Mouse (Mus musculus) megakaryocyte, embryonic 14.5 days (primary cell): ENCODE results near the gene Olfr901. TPM values are rescaled to one million over a fixed set of nuclear protein-coding genes. Genes with fewer than 3 reads are reported as not detected.
"Not testable (repeated sequence)": the region's sequence is repeated elsewhere in the genome, so short reads cannot be mapped to it uniquely, and the experiment has no call there.

Experiments
- H3K27me3 ChIP-seq: replicated peaks from 2 replicates; pipeline ENCODE3; 2012; ENCODE audit warnings: inconsistent platforms
- H3K36me3 ChIP-seq: replicated peaks from 2 replicates; pipeline ENCODE3; 2012; ENCODE audit warnings: low read length, inconsistent platforms, mixed read lengths
- H3K4me1 ChIP-seq: 2 replicates; pipeline ENCODE4 v1.6.1; 2012; ENCODE audit warnings: inconsistent platforms
- H3K4me3 ChIP-seq: replicated peaks from 2 replicates; pipeline ENCODE3; 2012; ENCODE audit warnings: moderate library complexity, mild to moderate bottlenecking, inconsistent platforms
- H3K9me3 ChIP-seq: 2 replicates; pipeline ENCODE4 v1.6.1; 2012; ENCODE audit warnings: inconsistent platforms
- FLI1 ChIP-seq: IDR thresholded peaks from 2 replicates; pipeline ENCODE4 v1.6.1; 2012; ENCODE audit warnings: low read length, inconsistent platforms, mixed read lengths
- GATA1 ChIP-seq: IDR thresholded peaks from 3 replicates; pipeline ENCODE4 v1.6.1; 2012; ENCODE audit warnings: mixed read lengths, low read length, inconsistent platforms, borderline replicate concordance
- polyA plus RNA-seq: library from polyadenylated mRNA; stranded (reverse); fragments of >175 nt; gene quantifications from 2 replicates; pipeline ENCODE4 v1.2.3, GENCODE M21; 2012; ENCODE audit warnings: low replicate concordance; ENCODE audit not compliant: insufficient read depth

Olfr901 gene
- not detected in 2 replicates for polyA plus RNA-seq

DNA sequence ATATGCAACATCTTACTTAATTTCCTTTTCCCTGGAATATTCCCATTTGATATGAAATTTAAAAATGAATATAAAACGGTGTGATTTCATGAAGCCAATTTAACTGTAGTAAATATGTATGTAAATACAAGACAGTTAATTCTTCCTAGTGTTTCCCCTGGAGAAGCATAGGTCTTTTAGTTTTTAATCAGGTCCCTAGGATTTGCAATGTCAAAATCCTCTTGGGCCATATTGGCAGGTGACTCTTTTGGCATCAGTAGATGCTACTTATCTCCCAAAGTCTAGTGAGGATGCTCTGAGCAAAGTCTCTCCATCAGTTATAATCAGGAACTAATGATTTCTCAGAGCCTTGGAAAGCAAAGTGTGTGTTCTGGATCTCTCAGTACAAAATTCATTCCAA lies at the start of gene Olfr901:
Gene Olfr901, plus strand, starts transcription at position 301 of the 400 bp plus-strand sequence.
- TF ChIP-seq GATA1: no peak
- TF ChIP-seq FLI1: no peak
- no peaks in the 10 kb centered on the region for H3K36me3 ChIP-seq
- H3K4me1 ChIP-seq: no peaks in the 10 kb centered on the region
- no peak within 1 kb of the TSS for H3K4me3 ChIP-seq
- H3K9me3 ChIP-seq: 0 out of 2 replicates have a peak, but pooled peaks cover 3% of the 10 kb centered on the region
- no peaks in the 10 kb centered on the region for H3K27me3 ChIP-seq

DNA sequence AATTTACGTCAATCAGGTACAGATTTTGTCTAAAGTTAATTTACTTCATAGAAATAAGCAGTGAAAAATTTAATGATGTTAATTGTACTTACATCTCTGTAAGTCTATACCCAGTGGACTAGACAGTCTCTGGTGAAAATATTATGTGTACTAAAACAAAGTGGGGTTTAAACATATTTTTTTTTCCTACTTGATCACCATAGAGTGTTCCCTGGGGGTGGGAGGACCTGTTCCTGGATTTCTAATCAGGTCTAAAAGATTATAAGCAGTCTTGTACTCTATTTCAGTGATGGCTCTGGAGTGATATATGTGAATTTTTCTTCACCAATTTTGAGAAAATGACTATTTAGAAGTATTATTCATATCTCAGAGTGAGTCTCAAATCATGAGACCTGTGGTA lies 27.9 kb upstream of the Olfr901 start, which contains the start of gene Olfr147:
Gene Olfr147, plus strand, starts transcription at position 301 of the 400 bp plus-strand sequence.
- TF ChIP-seq FLI1 (no peak), GATA1 (no peak)
- no peaks in the 10 kb centered on the region for H3K9me3 ChIP-seq
- H3K4me3 ChIP-seq: no peak within 1 kb of the TSS
- H3K4me1 ChIP-seq: no peaks in the 10 kb centered on the region
- H3K27me3 ChIP-seq: no peaks in the 10 kb centered on the region
- H3K36me3 ChIP-seq: no peaks in the 10 kb centered on the region

DNA sequence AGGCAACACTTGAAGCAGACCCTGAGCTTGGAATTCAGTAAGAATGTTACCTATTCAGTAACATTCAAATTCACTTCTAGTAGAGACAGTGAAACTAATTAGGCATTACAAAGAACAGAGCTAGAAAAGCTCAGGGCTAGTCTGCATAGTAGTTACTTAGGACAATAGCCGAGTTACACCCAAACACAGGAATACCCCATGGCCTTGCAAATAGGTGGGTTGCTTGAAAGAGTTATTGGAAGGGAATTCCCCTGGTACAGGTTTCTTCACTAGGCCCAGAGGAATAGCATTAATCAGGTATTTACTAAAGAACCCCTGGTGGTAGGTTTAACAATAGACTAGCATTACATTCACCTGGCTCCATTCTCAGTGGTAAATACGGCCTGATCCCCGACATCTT lies 21.8 kb upstream of the Olfr901 start:
- H3K4me1 ChIP-seq, H3K27me3 ChIP-seq, H3K36me3 ChIP-seq, H3K4me3 ChIP-seq, H3K9me3 ChIP-seq: not testable (repeated sequence)

DNA sequence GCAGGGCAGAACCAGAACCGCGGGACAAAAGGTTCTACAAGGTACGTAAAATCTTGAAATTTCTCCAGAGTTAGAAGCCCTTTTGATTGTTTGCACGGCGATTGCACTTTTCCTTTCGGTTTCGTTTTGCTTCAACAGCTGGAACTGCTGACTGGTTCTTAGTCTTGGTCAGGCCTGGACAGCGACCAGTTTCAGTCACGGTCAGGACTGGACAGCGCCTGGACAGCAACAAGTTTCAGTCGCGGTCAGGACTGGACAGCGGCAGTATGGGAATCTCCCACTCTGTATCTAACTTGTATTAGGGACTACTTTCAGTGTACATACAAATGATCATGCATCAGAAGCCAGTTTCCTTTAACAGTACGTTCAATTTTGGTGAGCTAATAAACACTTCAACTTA lies 15.8 kb upstream of the Olfr901 start:
- H3K9me3 ChIP-seq, H3K27me3 ChIP-seq, H3K4me1 ChIP-seq, H3K36me3 ChIP-seq, H3K4me3 ChIP-seq: not testable (repeated sequence)

DNA sequence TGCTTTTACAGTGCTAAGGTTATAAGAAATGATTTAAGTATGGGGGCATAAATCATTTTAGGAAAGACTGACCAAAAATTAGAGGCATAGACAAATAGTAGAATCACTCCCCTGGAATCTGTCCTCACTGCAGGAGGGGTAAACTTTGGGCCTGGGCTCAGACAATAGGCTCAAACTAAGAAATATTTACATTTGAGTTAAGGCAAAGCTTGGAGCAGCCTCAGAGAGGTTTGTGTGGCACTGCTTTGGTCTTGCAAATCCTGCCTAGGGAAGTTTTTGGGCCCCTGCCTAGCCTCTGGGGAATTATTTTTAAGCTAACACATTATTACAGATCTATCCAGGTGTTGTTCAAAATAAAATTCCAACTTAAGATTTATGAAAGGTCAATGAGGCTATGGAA lies 5.5 kb upstream of the Olfr901 start:
- Histone ChIP-seq H3K36me3 (no peaks in the 10 kb centered on the region), H3K4me1 (no peaks in the 10 kb centered on the region), H3K4me3 (no peak overlapping the region), H3K9me3 (no peaks in the 10 kb centered on the region), H3K27me3 (no peaks in the 10 kb centered on the region)
- no peak for TF ChIP-seq FLI1
- no peak for TF ChIP-seq GATA1

DNA sequence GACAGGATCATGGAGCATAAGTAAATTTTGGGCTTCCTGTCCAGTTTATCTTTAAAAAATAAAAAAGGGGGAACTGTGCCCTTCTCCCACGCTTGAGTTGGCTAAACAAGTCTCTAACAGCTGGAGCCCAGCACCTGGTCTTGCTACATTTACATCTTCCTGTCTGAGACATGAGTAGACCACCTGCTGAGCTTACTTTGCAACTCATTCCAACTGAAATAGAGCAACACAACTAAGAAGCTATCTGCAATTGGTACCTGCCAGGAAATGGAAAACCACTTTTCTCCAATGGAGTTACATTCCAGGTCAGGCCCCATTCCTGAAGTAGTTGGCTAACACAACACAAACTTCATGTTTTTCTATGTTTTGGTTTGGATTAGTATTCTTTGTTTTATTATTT lies 2.2 kb upstream of the Olfr901 start:
- Histone ChIP-seq H3K36me3 (no peaks in the 10 kb centered on the region), H3K27me3 (no peaks in the 10 kb centered on the region), H3K9me3 (no peaks in the 10 kb centered on the region), H3K4me1 (no peaks in the 10 kb centered on the region), H3K4me3 (no peak overlapping the region)
- TF ChIP-seq GATA1: no peak
- TF ChIP-seq FLI1: no peak

DNA sequence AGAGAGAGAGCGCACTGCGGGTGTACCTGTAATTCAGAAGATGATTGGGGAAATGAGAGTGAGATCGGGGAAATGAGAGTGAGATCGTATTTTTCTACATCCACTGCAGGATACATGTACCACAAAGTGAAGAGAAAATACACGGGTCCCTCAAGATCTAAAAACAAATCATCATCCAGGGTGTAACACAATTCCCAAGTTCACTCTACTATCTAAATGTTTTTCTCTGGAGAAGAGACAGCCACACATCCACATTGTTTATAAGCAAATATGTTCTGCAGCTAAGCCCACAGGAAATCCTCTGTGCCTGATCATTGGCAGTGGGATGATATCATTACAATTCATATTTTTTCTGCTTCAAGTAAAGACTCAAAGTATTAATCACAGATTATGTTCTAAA lies 18.1 kb downstream of the Olfr901 start, which contains the start of gene Olfr902:
Gene Olfr902, plus strand, starts transcription at position 301 of the 400 bp plus-strand sequence.
- H3K9me3 ChIP-seq: no peaks in the 10 kb centered on the region
- no peaks in the 10 kb centered on the region for H3K27me3 ChIP-seq
- no peak within 1 kb of the TSS for H3K4me3 ChIP-seq
- TF ChIP-seq GATA1 (no peak), FLI1 (no peak)
- H3K4me1 ChIP-seq: no peaks in the 10 kb centered on the region
- no peaks in the 10 kb centered on the region for H3K36me3 ChIP-seq

DNA sequence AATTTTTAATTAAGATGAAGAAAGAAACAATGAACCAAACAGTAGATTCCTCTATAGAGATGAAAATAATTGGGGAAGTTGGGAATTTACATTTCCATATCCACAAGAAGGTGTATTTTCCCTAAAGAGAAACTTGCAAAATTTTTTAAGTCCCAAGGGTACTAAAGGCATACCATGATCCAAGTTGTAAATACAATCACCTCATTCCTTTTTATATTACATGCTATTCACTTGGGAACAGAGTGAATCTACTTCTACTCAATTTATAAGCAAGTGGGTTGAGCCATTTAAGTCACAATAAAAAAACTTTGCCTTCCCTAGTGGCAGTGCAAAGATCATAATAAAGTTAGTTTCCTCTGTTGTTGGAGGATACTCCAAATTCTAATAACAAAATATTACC lies 33.6 kb downstream of the Olfr901 start, which contains the start of gene Olfr904:
Gene Olfr904, plus strand, starts transcription at position 301 of the 400 bp plus-strand sequence.
- no peaks in the 10 kb centered on the region for H3K4me1 ChIP-seq
- H3K9me3 ChIP-seq: peaks cover 3% of the 10 kb centered on the region; the same call in 1 of the 2 replicates
- H3K4me3 ChIP-seq: no peak within 1 kb of the TSS
- TF ChIP-seq GATA1: no peak
- no peak for TF ChIP-seq FLI1
- H3K27me3 ChIP-seq: no peaks in the 10 kb centered on the region
- no peaks in the 10 kb centered on the region for H3K36me3 ChIP-seq

DNA sequence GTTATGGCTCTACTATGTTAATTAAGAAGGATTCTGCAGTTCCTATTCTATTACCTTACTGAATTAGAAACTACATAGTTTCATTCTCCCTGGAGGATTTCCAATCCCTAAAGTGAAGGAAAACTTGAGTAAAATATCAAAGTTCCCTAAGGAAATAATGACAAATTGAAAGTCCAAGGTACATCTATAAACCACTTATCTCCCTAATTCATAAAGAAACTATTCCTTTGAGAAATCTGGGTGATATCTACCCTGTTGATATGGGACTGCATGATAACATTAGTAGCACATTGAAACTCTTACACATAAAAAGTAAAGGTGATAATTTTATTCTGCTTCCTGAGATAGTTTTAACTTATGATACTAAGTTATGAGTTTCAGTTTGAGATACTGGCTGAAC lies 41.6 kb downstream of the Olfr901 start, which contains the start of gene Olfr905:
Gene Olfr905, plus strand, starts transcription at position 301 of the 400 bp plus-strand sequence.
- H3K4me3 ChIP-seq: no peak within 1 kb of the TSS
- H3K36me3 ChIP-seq: no peaks in the 10 kb centered on the region
- no peaks in the 10 kb centered on the region for H3K27me3 ChIP-seq
- H3K4me1 ChIP-seq: no peaks in the 10 kb centered on the region
- no peak for TF ChIP-seq GATA1
- no peak for TF ChIP-seq FLI1
- H3K9me3 ChIP-seq: no peaks in the 10 kb centered on the region

Other genes starting within 250 kb of the Olfr901 start
- not detected in 2 replicates for gene Olfr891, start 248.6 kb upstream of the Olfr901 start, polyA plus RNA-seq
- not detected in 2 replicates for gene Olfr893, start 221.1 kb upstream of the Olfr901 start, polyA plus RNA-seq
- gene Olfr894, start 211.4 kb upstream of the Olfr901 start, polyA plus RNA-seq: not detected in 2 replicates
- not detected in 2 replicates for gene Olfr143, start 176.7 kb upstream of the Olfr901 start, polyA plus RNA-seq
- not detected in 2 replicates for gene Olfr895, start 161.6 kb upstream of the Olfr901 start, polyA plus RNA-seq
- gene Olfr896-ps1, start 138.3 kb upstream of the Olfr901 start, polyA plus RNA-seq: not detected in 2 replicates
- gene Olfr25, start 100.4 kb upstream of the Olfr901 start, polyA plus RNA-seq: not detected in 2 replicates
- not detected in 2 replicates for gene Olfr898, start 81.0 kb upstream of the Olfr901 start, polyA plus RNA-seq
- gene Olfr250, start 62.6 kb upstream of the Olfr901 start, polyA plus RNA-seq: not detected in 2 replicates
- gene Olfr251, start 52.4 kb upstream of the Olfr901 start, polyA plus RNA-seq: not detected in 2 replicates
- gene Olfr147, start 27.8 kb upstream of the Olfr901 start, polyA plus RNA-seq: not detected in 2 replicates
- not detected in 2 replicates for gene Olfr902, start 18.2 kb downstream of the Olfr901 start, polyA plus RNA-seq
- gene Olfr904, start 33.7 kb downstream of the Olfr901 start, polyA plus RNA-seq: not detected in 2 replicates
- gene Olfr905, start 41.7 kb downstream of the Olfr901 start, polyA plus RNA-seq: not detected in 2 replicates
- gene Olfr906, start 57.6 kb downstream of the Olfr901 start, polyA plus RNA-seq: not detected in 2 replicates
- not detected in 2 replicates for gene Olfr907, start 66.3 kb downstream of the Olfr901 start, polyA plus RNA-seq
- not detected in 2 replicates for gene Olfr911-ps1, start 92.1 kb downstream of the Olfr901 start, polyA plus RNA-seq
- gene Olfr910, start 108.4 kb downstream of the Olfr901 start, polyA plus RNA-seq: not detected in 2 replicates
- not detected in 2 replicates for gene Olfr912, start 150.7 kb downstream of the Olfr901 start, polyA plus RNA-seq
- gene Olfr913, start 163.3 kb downstream of the Olfr901 start, polyA plus RNA-seq: not detected in 2 replicates
- gene Olfr914, start 175.6 kb downstream of the Olfr901 start, polyA plus RNA-seq: not detected in 2 replicates
- 0.02 TPM in 1 of 2 replicates, not detected in the other for gene Olfr916, start 230.4 kb downstream of the Olfr901 start, polyA plus RNA-seq
- gene Olfr917, start 236.4 kb downstream of the Olfr901 start, polyA plus RNA-seq: not detected in 2 replicates
- gene Olfr918, start 245.1 kb downstream of the Olfr901 start, polyA plus RNA-seq: not detected in 2 replicates